Mouse (Mus musculus): ENCODE measurements at regions not wholly inside any gene's neighbourhood (a gene's known extent, or its start where the extent isn't known, plus 50 kb on each side); places are given as distances from the start of the nearest gene placed in this dataset.
A peak's percentile ranks its signal among the peaks of the same experiment; 100 is the strongest.

DNA sequence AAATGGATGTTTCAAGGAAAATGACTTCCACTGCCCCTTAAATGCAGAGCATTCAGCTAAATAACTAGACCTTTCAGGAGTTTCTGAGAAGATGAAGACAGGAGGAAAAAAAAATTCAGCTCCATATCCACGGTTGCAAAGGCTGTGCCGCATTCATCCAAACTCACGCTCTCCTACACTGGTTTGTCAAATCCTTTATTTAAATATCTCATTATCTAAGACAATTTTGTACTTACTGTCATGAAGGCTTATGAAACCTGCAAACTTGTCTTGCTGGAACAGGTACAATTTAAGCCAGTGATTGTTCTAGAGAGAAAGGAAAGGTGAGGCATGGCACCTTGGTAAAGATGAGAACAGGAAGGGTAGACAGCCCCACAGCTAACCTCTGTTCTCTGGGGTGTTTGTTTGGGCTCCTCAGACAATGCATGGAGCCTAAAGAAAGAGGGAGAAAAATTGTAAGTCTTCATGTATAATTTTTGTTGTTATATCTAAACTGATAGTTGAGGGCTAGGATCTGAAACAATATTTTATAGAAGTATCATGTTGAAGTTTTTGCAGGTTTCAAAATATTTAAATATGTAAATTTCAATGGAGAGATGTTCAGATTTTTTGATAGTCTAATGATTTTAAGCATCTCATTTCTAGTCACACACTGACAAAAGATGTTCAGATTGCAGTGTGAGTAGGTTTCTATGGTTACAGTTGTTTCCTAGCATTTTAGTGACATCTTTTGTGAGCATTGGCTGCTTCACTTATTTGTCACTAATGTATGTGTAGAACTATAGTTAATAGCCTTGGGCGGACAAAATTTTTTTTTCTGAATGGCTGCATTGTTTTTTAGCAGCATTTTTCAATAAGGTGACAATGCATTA, 321.2 kb upstream of the Prkd1 start:
- peak in 1 of 2 experiments; percentile 14 for DNase-seq (ENCODE audit: low spot score in 2 of 2)
- intact Hi-C loops (cut with DNase I), result no loop called here

GRCm38 (mm10) chr12:50969402-50969801, 320.5 kb upstream of the Prkd1 start:
- DNase-seq (ENCODE audit: low spot score in 2 of 2), result no peak
- intact Hi-C loops (cut with DNase I), result no loop called here

DNA sequence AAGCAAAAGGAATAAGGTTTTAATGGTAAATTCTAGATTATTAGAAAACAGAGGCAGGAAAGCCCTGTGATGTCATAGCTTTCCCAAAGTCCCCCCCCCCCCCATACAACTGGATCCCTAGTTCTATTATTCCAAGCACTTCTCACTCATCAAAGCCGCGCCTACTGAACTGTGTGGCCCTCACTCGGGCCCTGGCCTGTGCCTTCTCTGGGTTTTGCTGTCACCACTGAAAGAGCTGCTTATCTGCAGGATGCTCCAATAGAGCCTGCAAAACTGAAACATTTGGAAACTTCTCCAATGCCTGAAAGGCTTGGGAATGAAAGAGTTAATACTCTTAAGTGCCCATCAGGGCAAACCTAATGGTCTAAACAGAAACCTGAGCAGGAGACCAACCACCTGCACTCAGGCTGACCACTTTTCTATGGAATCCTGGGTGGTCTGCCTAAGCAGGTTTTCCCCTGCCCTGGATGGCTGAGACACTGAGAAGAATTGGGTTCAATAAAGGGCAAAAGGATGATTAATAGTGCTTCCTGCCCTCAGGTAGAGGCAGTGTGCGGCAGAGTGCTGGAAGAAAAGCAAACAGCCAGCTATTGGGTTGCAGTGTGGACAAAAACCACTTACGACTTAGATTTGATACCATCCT, 318.4 kb upstream of the Prkd1 start:
- no peak for DNase-seq (ENCODE audit: low spot score in 2 of 2)
- intact Hi-C loops (cut with DNase I), result no loop called here

DNA sequence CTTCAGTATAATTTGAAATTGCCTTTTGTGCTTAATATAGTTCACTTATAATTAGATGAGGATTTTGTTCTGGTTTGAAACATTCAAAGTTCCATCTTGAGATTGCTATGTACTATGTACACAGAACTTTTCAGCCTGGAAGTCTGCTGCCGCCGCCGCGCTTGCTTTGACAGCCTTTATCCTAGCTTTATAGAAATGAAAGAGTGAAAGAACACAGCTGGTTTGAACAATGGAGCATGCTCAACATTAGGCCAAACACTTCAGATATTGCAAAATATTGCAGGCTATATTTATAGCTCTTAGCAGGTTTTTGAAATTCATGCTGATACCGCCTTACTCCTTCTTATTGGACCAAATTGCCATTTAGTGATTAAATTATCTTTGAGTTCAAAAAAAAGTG, 305.1 kb upstream of the Prkd1 start:
- no peak for DNase-seq (ENCODE audit: low spot score in 2 of 2)
- intact Hi-C loops (cut with DNase I), result no loop called here

GRCm38 (mm10) chr12:50947035-50947434, 298.1 kb upstream of the Prkd1 start:
- peak; percentile 37 to 81 for DNase-seq (ENCODE audit: low spot score in 2 of 2)
- intact Hi-C loops (cut with DNase I), result loop anchor here (5.0 to 10.0 kb wide), 4 partner anchors 330 to 992 kb away; no protein-coding TSS in a partner anchor

- intact Hi-C loops (cut with DNase I), result loop anchor here (1.0 to 10.0 kb wide), 7 partner anchors 243 to 1572 kb away; no protein-coding TSS in a partner anchor
- peak; percentile 86 to 93 for DNase-seq (ENCODE audit: low spot score in 2 of 2)
Observed at GRCm38 (mm10) chr12:50943741-50944521, 295.0 kb upstream of the Prkd1 start.

DNA sequence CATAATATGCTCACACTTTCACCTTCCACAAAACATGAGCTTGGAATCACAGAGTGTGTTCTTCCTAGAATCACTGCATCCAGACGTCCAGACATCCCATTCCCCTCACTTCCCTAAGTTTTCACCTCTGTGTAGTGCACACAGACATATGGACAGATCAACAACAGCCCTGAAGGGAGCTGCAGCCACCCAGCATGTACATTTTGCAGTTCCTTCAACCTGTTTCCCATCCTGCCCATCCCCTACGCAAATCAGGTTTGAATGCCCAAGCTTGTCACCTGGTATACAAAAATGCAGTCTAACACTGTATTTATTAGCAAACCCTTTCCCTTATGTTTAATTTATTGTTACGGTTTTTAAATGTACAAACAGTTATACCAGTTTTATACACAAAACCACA, 294.4 kb upstream of the Prkd1 start:
- intact Hi-C loops (cut with DNase I), result loop anchor here (1.0 to 10.0 kb wide), 6 partner anchors 246 to 1571 kb away; no protein-coding TSS in a partner anchor
- peak in 1 of 2 experiments; percentile 16 for DNase-seq (ENCODE audit: low spot score in 2 of 2)

DNA sequence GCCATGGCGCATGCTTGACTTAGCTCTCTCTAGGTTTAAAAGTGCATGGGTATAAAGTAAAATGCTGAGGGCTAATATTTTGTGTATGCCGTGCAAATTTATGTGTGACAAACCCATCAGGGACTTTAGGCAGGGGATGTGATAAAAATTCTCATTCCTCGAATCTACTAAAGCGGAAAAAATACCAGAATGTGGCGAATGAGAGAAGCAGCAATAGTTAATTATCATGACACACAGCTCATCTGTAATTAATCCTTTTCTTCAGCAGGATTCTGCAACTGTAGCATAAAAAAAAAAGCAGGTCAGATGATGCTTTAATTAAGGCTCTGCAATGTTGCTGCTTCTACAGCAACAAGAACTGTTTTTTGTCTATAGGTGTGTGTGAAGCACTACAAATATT, 286.6 kb upstream of the Prkd1 start:
- no peak for DNase-seq (ENCODE audit: low spot score in 2 of 2)
- intact Hi-C loops (cut with DNase I), result no loop called here

DNA sequence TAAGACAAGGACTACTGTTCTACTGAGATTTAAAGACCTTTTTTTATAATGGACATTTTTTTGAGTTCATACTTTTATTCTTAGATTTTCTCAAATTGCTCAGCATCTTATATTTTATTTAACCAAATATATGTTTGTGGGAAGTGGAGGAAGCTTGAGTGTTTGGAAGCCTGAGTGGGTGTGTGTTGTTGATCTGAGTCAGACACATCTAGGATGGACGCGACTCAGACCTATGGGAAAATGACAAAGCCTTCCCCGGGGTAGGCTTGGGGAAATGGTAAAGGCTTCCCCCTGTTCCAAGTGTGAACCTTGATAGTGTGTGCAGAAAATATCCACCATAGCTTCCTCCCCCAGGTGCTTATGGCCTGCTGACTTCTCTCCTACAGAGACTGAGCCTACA, 283.6 kb upstream of the Prkd1 start:
- intact Hi-C loops (cut with DNase I), result no loop called here
- DNase-seq (ENCODE audit: low spot score in 2 of 2), result no peak

DNA sequence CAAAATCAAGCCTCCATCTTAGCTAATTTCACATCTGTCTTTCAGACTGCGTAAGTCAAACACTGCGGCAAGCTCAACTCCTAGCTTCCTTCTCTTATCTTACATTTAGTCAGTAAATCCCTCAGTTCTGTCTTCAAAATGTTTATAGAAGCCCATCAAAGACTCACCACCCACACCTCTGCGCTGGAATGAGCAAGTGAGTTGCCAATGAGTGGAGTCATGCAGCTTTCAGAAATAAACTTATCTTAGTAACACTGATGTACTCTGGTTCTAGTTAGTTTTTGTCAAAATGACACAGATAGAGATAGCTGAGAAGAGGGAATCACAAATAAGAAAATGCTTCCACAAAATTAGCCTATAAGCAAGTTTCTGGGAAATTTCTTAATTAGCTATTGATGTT, 280.7 kb upstream of the Prkd1 start:
- DNase-seq (ENCODE audit: low spot score in 2 of 2), result peak in 1 of 2 experiments; percentile 59
- intact Hi-C loops (cut with DNase I), result no loop called here

GRCm38 (mm10) chr12:50926234-50926633, 277.3 kb upstream of the Prkd1 start:
- DNase-seq (ENCODE audit: low spot score in 2 of 2), result no peak
- intact Hi-C loops (cut with DNase I), result no loop called here

GRCm38 (mm10) chr12:50921739-50922138, 272.8 kb upstream of the Prkd1 start:
- peak in 1 of 2 experiments; percentile 48 for DNase-seq (ENCODE audit: low spot score in 2 of 2)
- intact Hi-C loops (cut with DNase I), result no loop called here

DNA sequence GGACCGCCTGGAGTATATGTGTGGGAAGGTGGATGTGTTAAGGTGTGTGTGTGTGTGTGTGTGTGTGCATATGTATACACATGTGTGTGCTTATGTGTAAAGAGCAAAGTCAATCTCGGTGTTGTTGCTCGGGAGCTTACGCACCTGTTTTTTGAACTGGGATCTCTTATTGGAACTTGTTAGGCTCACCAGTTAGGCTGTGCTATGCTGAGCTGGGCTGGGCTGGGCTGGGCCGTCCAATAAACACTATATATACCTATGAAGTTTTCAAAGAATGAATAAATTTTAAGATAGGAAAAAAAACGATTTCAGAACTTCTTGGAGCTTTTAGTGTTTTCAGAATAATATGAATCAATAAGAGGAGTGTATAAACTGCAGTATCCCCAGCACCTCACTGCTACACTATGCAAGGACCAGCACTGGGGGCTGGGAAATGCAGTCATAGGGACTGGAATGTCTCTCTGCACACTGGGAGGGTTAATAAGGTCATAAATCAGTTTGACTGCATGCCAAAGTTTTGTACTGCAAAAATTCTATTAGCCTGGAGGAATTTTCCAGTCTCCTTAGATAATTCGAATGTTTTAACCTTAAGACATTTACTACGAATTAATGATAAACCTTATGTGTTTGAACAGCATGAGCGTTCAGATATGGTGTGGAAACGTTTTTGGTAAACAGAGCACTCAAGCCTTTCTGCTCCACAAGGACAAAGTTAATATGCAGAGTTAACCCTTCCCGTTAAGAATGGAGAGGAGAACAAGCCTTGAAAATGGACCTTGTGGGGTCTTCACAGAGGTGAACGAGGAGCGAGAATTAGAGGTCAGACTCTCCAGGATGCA, 250.9 kb upstream of the Prkd1 start:
- DNase-seq (ENCODE audit: low spot score in 2 of 2), result no peak
- intact Hi-C loops (cut with DNase I), result no loop called here

DNA sequence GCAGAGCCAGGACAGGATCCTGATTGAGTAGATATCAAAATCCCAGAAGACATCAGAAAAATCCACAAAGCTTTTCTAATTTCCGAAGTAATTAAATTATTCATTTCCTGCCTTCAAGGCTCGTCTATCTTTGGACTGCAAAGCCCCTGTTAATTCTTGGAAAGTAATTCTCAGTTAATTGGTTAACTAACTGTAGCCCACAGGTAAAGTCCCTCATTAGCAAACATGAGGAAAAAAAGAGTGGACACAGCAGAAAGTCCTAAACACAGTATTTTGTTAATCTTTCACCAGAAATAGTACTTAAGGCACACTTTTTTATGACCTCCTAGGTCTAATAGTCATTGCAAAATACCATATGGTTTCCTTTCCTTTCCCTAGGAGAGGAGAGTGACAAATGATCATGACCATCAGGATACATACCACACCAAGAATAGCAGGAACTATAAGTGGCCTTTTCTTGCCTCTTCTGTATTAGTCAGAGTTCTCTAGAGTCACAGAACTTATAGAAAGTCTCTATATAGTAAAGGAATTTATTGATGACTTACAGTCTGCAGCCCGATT, 248.8 kb upstream of the Prkd1 start:
- no peak for DNase-seq (ENCODE audit: low spot score in 2 of 2)
- intact Hi-C loops (cut with DNase I), result no loop called here

DNA sequence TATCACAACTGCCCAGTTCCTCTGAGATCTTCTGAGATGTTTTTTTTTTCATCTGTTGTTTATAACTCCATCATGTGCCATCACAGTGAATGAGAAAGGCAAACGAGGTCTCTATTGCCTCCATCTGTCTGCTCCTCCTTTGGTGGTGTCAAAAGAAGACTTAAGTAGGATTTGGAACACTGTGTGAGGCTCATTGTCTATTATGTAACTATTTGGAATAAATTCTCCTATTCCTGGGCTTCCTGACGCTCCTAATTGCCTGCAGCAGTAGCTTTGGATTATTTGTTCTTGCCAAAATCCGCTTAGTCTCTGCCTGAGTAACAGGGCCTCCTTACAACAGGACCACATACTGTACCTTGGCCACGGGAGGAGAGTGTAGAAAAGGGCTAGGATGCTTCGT, 244.7 kb upstream of the Prkd1 start:
- peak; percentile 3 to 16 for DNase-seq (ENCODE audit: low spot score in 2 of 2)
- intact Hi-C loops (cut with DNase I), result no loop called here

DNA sequence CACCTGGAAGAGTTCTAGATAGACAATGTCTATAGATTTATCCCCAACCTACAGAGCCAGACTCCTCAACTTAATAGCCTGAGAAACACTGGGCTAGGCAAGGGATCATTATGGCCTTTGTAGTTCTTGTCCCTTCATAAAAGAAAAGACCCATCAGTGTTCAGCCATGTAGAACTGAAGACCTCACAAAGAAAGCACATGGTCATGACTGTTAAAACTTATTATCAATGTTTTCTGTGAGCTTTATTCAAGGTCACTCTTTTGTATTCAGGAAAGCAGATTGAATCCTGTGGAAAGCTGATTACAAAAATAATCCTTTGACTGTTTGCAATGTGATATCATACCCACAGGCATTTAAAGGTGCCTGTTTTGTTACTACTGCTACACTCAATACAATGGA, 226.9 kb upstream of the Prkd1 start:
- no peak for DNase-seq (ENCODE audit: low spot score in 2 of 2)
- intact Hi-C loops (cut with DNase I), result no loop called here

DNA sequence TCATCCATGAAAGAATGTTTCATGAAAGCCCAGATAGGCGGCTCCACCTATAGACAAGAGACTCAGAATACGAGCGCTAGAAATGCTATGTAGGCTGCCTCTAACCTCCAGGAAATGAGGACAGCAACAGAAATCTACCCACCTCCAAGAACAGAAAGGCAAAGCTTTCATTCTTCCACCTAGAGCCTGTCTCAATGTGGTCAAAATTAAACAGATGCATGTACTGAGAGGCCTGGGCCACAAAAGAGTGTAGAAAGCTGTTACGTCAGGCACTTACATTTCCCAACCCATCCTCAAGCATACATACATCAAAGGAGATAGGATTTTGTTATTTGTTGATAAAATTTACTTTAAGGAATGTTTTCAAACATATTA, 225.1 kb upstream of the Prkd1 start:
- intact Hi-C loops (cut with DNase I), result no loop called here

GRCm38 (mm10) chr12:50873390-50874023, 224.6 kb upstream of the Prkd1 start:
- intact Hi-C loops (cut with DNase I), result no loop called here
- no peak for DNase-seq (ENCODE audit: low spot score in 2 of 2)

More for the DNA sequence above, 225.1 kb upstream of the Prkd1 start:
- DNase-seq (ENCODE audit: low spot score in 2 of 2), result no peak

DNA sequence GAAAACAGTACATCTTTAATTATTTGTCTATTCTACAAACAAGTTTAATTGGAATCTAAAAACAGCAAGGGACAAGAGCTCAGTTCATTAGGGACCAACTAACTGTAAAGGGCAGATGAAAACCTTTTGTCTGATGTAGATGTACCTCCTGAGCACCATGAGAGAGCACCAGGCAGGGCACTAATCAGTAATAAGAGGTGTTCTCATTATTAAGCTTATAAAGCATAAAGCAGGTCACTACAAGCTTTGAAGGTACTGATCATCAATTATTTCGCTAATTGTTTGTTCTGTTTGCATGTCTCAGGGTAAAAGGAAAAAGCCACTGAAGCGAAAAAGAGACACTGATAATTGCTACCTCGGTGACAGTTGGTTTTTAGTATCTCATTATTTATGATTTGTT, 202.7 kb upstream of the Prkd1 start:
- intact Hi-C loops (cut with DNase I), result no loop called here

More for the DNA sequence above, 202.7 kb upstream of the Prkd1 start:
- DNase-seq (ENCODE audit: low spot score in 2 of 2), result no peak

Data from left cerebral cortex, postnatal 25 days (tissue).